Mouse (Mus musculus) myocyte (in vitro differentiated cells): ENCODE measurements around the gene Rpl37a. TPM values are rescaled to one million over a fixed set of nuclear protein-coding genes. Genes with fewer than 3 reads are reported as not detected.

Source experiments
- H3K27me3 ChIP-seq: one replicate; pipeline ENCODE4 v1.6.1; 2011; ENCODE audit not compliant: control insufficient read depth, insufficient read depth, insufficient read length
- H3K36me3 ChIP-seq: one replicate; pipeline ENCODE4 v1.6.1; 2011; ENCODE audit not compliant: control insufficient read depth, insufficient read depth
- H3K4me2 ChIP-seq: one replicate; pipeline ENCODE4 v1.6.1; 2011; ENCODE audit warnings: low read depth, control low read depth
- H3K4me3 ChIP-seq: one replicate; pipeline ENCODE4 v1.5.1; 2011; ENCODE audit warnings: mild to moderate bottlenecking, control low read depth, moderate library complexity
- H3K79me2 ChIP-seq: one replicate; pipeline ENCODE4 v1.6.1; 2011; ENCODE audit not compliant: control insufficient read depth, insufficient read depth
- H3ac ChIP-seq: one replicate; pipeline ENCODE4 v1.6.1; 2011; ENCODE audit not compliant: control insufficient read depth, insufficient read length
- CEBPB ChIP-seq: IDR thresholded peaks from 2 replicates; pipeline ENCODE4 v1.6.1; 2011; ENCODE audit warnings: mild to moderate bottlenecking, moderate library complexity; ENCODE audit not compliant: poor library complexity, insufficient read depth, severe bottlenecking
- E2F4 ChIP-seq: IDR thresholded peaks from one replicate; pipeline ENCODE4 v1.6.1; 2011; ENCODE audit warnings: mild to moderate bottlenecking, control low read depth, moderate library complexity; ENCODE audit not compliant: insufficient read depth
- MAX ChIP-seq: IDR thresholded peaks from one replicate; pipeline ENCODE4 v1.6.1; 2011; ENCODE audit warnings: low read depth, mild to moderate bottlenecking, control low read depth
- MYOD1 ChIP-seq, 3 experiments: IDR thresholded peaks; one replicate each; pipeline ENCODE4 v1.6.1; 2011; ENCODE audit warnings: control low read depth in 2 of 3, low read depth in 2 of 3, mild to moderate bottlenecking in 2 of 3, moderate library complexity in 1 of 3; ENCODE audit not compliant: insufficient read length in 2 of 3, control insufficient read depth in 1 of 3
- MYOG ChIP-seq, 3 experiments: IDR thresholded peaks; one replicate each; pipeline ENCODE4 v1.6.1; 2011; ENCODE audit warnings: control low read depth in 2 of 3, low read depth in 2 of 3, mild to moderate bottlenecking in 2 of 3; ENCODE audit not compliant: insufficient read length in 2 of 3, control insufficient read depth in 1 of 3, insufficient read depth in 1 of 3
- POLR2A ChIP-seq: IDR thresholded peaks from one replicate; pipeline ENCODE4 v1.6.1; 2011; ENCODE audit warnings: low read depth, mild to moderate bottlenecking, control low read depth, moderate library complexity; ENCODE audit not compliant: insufficient read length
- POLR2AphosphoS2 ChIP-seq: IDR thresholded peaks from one replicate; pipeline ENCODE4 v1.6.1; 2011; ENCODE audit warnings: low read depth, control low read depth; ENCODE audit not compliant: insufficient read length
- REST ChIP-seq: IDR thresholded peaks from one replicate; pipeline ENCODE4 v1.6.1; 2011; ENCODE audit warnings: mild to moderate bottlenecking, control low read depth, moderate library complexity; ENCODE audit not compliant: insufficient read depth, insufficient read length
- SRF ChIP-seq: IDR thresholded peaks from one replicate; pipeline ENCODE4 v1.6.1; 2011; ENCODE audit warnings: low read depth; ENCODE audit not compliant: control insufficient read depth, insufficient read length
- TCF12 ChIP-seq: IDR thresholded peaks from one replicate; pipeline ENCODE4 v1.6.1; 2011; ENCODE audit warnings: mild to moderate bottlenecking, control low read depth; ENCODE audit not compliant: poor library complexity, insufficient read depth, severe bottlenecking
- TCF3 ChIP-seq: IDR thresholded peaks from one replicate; pipeline ENCODE4 v1.6.1; 2011; ENCODE audit warnings: low read depth, control low read depth; ENCODE audit not compliant: insufficient read length
- USF1 ChIP-seq: IDR thresholded peaks from one replicate; pipeline ENCODE4 v1.6.1; 2011; ENCODE audit warnings: low read depth, mild to moderate bottlenecking, control low read depth, moderate library complexity
- polyA plus RNA-seq: library from polyadenylated mRNA; unstranded; fragments of >200 nt; fragmentation: generic; extraction: Trizol; gene quantifications from one replicate; pipeline ENCODE4 v1.2.1, GENCODE M21; 2012; ENCODE audit warnings: missing spikeins

The Rpl37a gene
- polyA plus RNA-seq, 1 experiment = 2,680 TPM

GRCm38 (mm10) chr1:72716421-72716820, 5.3 kb downstream of the Rpl37a start:
- Histone ChIP-seq H3K4me2 (no peak overlapping the region), H3K79me2 (peaks cover 24% of the 10 kb centered on the region)

GRCm38 (mm10) chr1:72716926-72717325, 5.8 kb downstream of the Rpl37a start:
- peaks cover 19% of the 10 kb centered on the region for H3K79me2 ChIP-seq
- H3K27me3 ChIP-seq = no peaks in the 10 kb centered on the region
- no peak overlapping the region for H3K4me2 ChIP-seq
- no peak overlapping the region for H3ac ChIP-seq
- H3K36me3 ChIP-seq = peaks cover 21% of the 10 kb centered on the region
- TF ChIP-seq REST (no peak), MYOD1 (IDR thresholded peaks at IDR 0.05; ENCODE audit: control insufficient read depth in 1 of 3, insufficient read length in 2 of 3, low read depth in 2 of 3) (no peak), TCF3 (no peak), USF1 (no peak), TCF12 (no peak), MAX (no peak), POLR2AphosphoS2 (no peak), MYOG (IDR thresholded peaks at IDR 0.05; ENCODE audit: control insufficient read depth in 1 of 3, insufficient read depth in 1 of 3, insufficient read length in 2 of 3, low read depth in 2 of 3) (no peak), CEBPB (no peak), SRF (no peak), POLR2A (no peak), E2F4 (no peak)
- H3K4me3 ChIP-seq = no peak overlapping the region

More at GRCm38 (mm10) chr1:72716421-72716820, 5.3 kb downstream of the Rpl37a start:
- Histone ChIP-seq H3ac (no peak overlapping the region), H3K27me3 (no peaks in the 10 kb centered on the region), H3K4me3 (no peak overlapping the region), H3K36me3 (peaks cover 21% of the 10 kb centered on the region)
- peak; percentile 45 for TF ChIP-seq POLR2AphosphoS2
- TF ChIP-seq E2F4 = no peak

- H3K27me3 ChIP-seq = no peaks in the 10 kb centered on the region
- no peak for TF ChIP-seq POLR2A
- TF ChIP-seq MYOG (IDR thresholded peaks at IDR 0.05; ENCODE audit: control insufficient read depth in 1 of 3, insufficient read depth in 1 of 3, insufficient read length in 2 of 3, low read depth in 2 of 3) = no peak
- TF ChIP-seq MAX = no peak
- TF ChIP-seq CEBPB = no peak
- no peak for TF ChIP-seq REST
- TF ChIP-seq SRF = no peak
- TF ChIP-seq TCF12 = no peak
- no peak for TF ChIP-seq E2F4
- no peak overlapping the region for H3ac ChIP-seq
- peaks cover 13% of the 10 kb centered on the region for H3K79me2 ChIP-seq
- H3K36me3 ChIP-seq = peaks cover 21% of the 10 kb centered on the region
- no peak overlapping the region for H3K4me3 ChIP-seq
- no peak overlapping the region for H3K4me2 ChIP-seq
Measured at GRCm38 (mm10) chr1:72717540-72717939, 6.5 kb downstream of the Rpl37a start.

GRCm38 (mm10) chr1:72718846-72719245, 7.8 kb downstream of the Rpl37a start:
- H3K27me3 ChIP-seq = no peaks in the 10 kb centered on the region
- H3K79me2 ChIP-seq = no peaks in the 10 kb centered on the region
- no peak overlapping the region for H3ac ChIP-seq
- TF ChIP-seq POLR2AphosphoS2 (peak; percentile 25), SRF (no peak)
- H3K4me2 ChIP-seq = no peak overlapping the region
- peaks cover 9% of the 10 kb centered on the region for H3K36me3 ChIP-seq
- H3K4me3 ChIP-seq = no peak overlapping the region

- Histone ChIP-seq H3K79me2 (no peaks in the 10 kb centered on the region), H3K4me3 (no peak overlapping the region), H3ac (no peak overlapping the region), H3K4me2 (no peak overlapping the region), H3K27me3 (no peaks in the 10 kb centered on the region), H3K36me3 (no peaks in the 10 kb centered on the region)
- TF ChIP-seq MYOD1 (IDR thresholded peaks at IDR 0.05; ENCODE audit: control insufficient read depth in 1 of 3, insufficient read length in 2 of 3, low read depth in 2 of 3) = peak in 1 of 3 experiments; percentile 26
- no peak for TF ChIP-seq REST
Measured at GRCm38 (mm10) chr1:72720115-72720725, 9.1 kb downstream of the Rpl37a start.

GRCm38 (mm10) chr1:72722646-72723045, 11.6 kb downstream of the Rpl37a start:
- no peak overlapping the region for H3K4me2 ChIP-seq
- H3K27me3 ChIP-seq = no peaks in the 10 kb centered on the region
- no peaks in the 10 kb centered on the region for H3K36me3 ChIP-seq
- H3K79me2 ChIP-seq = no peaks in the 10 kb centered on the region
- H3ac ChIP-seq = no peak overlapping the region
- no peak overlapping the region for H3K4me3 ChIP-seq
- no peak for TF ChIP-seq MAX
- no peak for TF ChIP-seq SRF
- TF ChIP-seq E2F4 = no peak
- no peak for TF ChIP-seq MYOG (IDR thresholded peaks at IDR 0.05; ENCODE audit: control insufficient read depth in 1 of 3, insufficient read depth in 1 of 3, insufficient read length in 2 of 3, low read depth in 2 of 3)
- TF ChIP-seq TCF3 = no peak
- TF ChIP-seq REST = no peak
- TF ChIP-seq USF1 = no peak
- no peak for TF ChIP-seq MYOD1 (IDR thresholded peaks at IDR 0.05; ENCODE audit: control insufficient read depth in 1 of 3, insufficient read length in 2 of 3, low read depth in 2 of 3)
- TF ChIP-seq CEBPB = no peak
- no peak for TF ChIP-seq TCF12
- no peak for TF ChIP-seq POLR2A
- TF ChIP-seq POLR2AphosphoS2 = no peak
